Mouse (Mus musculus) gastrocnemius, adult 2 months (tissue): ENCODE measurements around the gene Cmtm6. TPM values are rescaled to one million over a fixed set of nuclear protein-coding genes. Genes with fewer than 3 reads are reported as not detected.

Source experiments
- DNase-seq: peaks from one replicate; pipeline ENCODE4 v3.0.0; 2022
- H3K27ac ChIP-seq: fragments of 200-600 bp; 2 replicates; pipeline ENCODE4 v1.8.1; 2022; ENCODE audit warnings: mild to moderate bottlenecking
- H3K4me3 ChIP-seq: fragments of 200-600 bp; 2 replicates; pipeline ENCODE4 v1.8.1; 2022; ENCODE audit warnings: mild to moderate bottlenecking, moderate library complexity
- CTCF ChIP-seq: fragments of 200-600 bp; IDR thresholded peaks from 2 replicates; pipeline ENCODE4 v1.8.1; 2022; ENCODE audit warnings: antibody characterized with exemption, mild to moderate bottlenecking, moderate library complexity
- intact Hi-C: fragments of 180-260 bp; cut with DNase I; formaldehyde crosslinking; loops from one replicate; pipeline ENCODE4 v1.15.1; 2025
- total RNA-seq, 2 experiments: library from RNA; stranded (reverse); gene quantifications; 2 replicates each; pipeline ENCODE4 v1.2.3; 2021

Gene Cmtm6
- total RNA-seq, 2 experiments from 2014 or later: 7.3 to 7.9 TPM

DNA sequence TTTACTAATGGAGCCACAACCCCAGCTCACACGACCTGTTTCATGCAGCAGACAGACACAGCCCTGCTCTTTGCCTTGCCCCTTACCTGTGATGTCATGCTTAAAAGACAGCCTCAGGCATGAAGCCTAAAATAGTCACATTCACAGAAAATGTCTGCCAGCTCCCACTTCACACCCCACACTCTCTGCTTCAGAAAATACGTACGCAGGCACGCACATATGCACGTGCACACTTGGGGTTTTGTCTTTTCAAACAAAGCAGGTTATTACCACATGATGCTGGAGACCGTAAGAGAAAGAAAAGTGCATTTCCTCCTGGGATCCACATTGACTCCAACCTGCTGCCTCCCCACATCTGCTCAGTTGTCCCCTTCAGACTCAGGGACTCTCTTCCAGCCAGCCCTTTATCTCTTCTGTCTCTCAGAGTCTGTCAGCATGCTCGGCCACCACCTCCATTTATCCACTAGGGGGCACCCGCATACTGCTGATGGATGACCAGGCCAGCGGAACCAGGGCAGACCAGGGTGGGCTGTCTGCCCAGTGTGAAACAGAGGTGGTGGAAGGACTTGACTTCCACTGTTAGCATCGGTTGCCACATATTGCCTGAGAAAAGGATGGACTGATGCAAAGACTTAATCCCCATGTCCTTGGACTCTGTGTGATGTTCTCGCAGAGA is 66.6 kb downstream of the Cmtm6 start:
- intact Hi-C loops: loop anchor here (2.0 to 5.0 kb wide), 4 partner anchors 17 to 160 kb away; no protein-coding TSS in a partner anchor

GRCm38 (mm10) chr9:114798845-114799244 is 67.9 kb downstream of the Cmtm6 start:
- H3K4me3 ChIP-seq: no peak overlapping the region
- TF ChIP-seq CTCF: no peak
- intact Hi-C loops: loop anchor here (2.0 to 5.0 kb wide), 3 partner anchors 47 to 158 kb away; no protein-coding TSS in a partner anchor
- no peak overlapping the region for H3K27ac ChIP-seq
- DNase-seq: no peak

More for the DNA sequence above, 66.6 kb downstream of the Cmtm6 start:
- peak; percentile 98 for TF ChIP-seq CTCF
- Histone ChIP-seq H3K27ac (no peak overlapping the region), H3K4me3 (no peak overlapping the region)
- peak; percentile 89 for DNase-seq

Other genes with a start within 250 kb of the Cmtm6 start
- gene Ccr4, start 226.2 kb upstream of the Cmtm6 start, total RNA-seq: not detected
- gene C130032M10Rik, start 215.4 kb upstream of the Cmtm6 start, total RNA-seq: not detected
- gene Trim71, start 166.7 kb upstream of the Cmtm6 start, total RNA-seq: not detected
- gene Cnot10, start 90.9 kb upstream of the Cmtm6 start, total RNA-seq: 10 to 100 TPM; 17.1 TPM
- gene Dync1li1, start 42.3 kb upstream of the Cmtm6 start, total RNA-seq: 10 to 100 TPM; 33.7 to 36.5 TPM
- 1 to 10 TPM; 3.9 to 5.5 TPM for gene Cmtm7, start 50.7 kb downstream of the Cmtm6 start, total RNA-seq
- 1 to 10 TPM; 2.0 to 2.1 TPM for gene Cmtm8, start 113.0 kb downstream of the Cmtm6 start, total RNA-seq
- gene Gpd1l, start 202.9 kb downstream of the Cmtm6 start, total RNA-seq: 10 to 100 TPM; 16.4 to 22.3 TPM
- gene Osbpl10, start 247.5 kb downstream of the Cmtm6 start, total RNA-seq: 1 to 10 TPM; 2.0 to 3.7 TPM